Mouse (Mus musculus) intestine, embryonic 15.5 days (tissue): ENCODE measurements around the gene Dixdc1. TPM values are rescaled to one million over a fixed set of nuclear protein-coding genes. Genes with fewer than 3 reads are reported as not detected.

Experiments
- ATAC-seq: fragments of 200-750 bp; cut with Nextera tagmentation; 2 replicates; pipeline ENCODE4 v1.8.0; 2017; ENCODE audit warnings: moderate TSS enrichment, moderate library complexity
- H3K27ac ChIP-seq: fragments of 300-500 bp; sonication (generic); 2 replicates; pipeline ENCODE4 v1.5.1; 2015; ENCODE audit warnings: mild to moderate bottlenecking, inconsistent platforms
- H3K27me3 ChIP-seq: fragments of 300-500 bp; sonication (generic); replicated peaks from 2 replicates; pipeline ENCODE4 v1.6.1; 2015; ENCODE audit warnings: inconsistent platforms
- H3K36me3 ChIP-seq: fragments of 300-500 bp; sonication (generic); 2 replicates; pipeline ENCODE4 v1.6.1; 2015; ENCODE audit warnings: inconsistent platforms
- H3K4me1 ChIP-seq: fragments of 300-500 bp; sonication (generic); replicated peaks from 2 replicates; pipeline ENCODE4 v1.6.1; 2015; ENCODE audit warnings: inconsistent platforms
- H3K4me2 ChIP-seq: fragments of 300-500 bp; sonication (generic); replicated peaks from 2 replicates; pipeline ENCODE4 v1.6.1; 2015; ENCODE audit warnings: mild to moderate bottlenecking, inconsistent platforms
- H3K4me3 ChIP-seq: fragments of 300-500 bp; sonication (generic); replicated peaks from 2 replicates; pipeline ENCODE4 v1.5.1; 2015; ENCODE audit warnings: inconsistent platforms
- H3K9ac ChIP-seq: fragments of 300-500 bp; sonication (generic); 2 replicates; pipeline ENCODE4 v1.6.1; 2015; ENCODE audit warnings: inconsistent platforms
- H3K9me3 ChIP-seq: fragments of 300-500 bp; sonication (generic); 2 replicates; pipeline ENCODE4 v1.6.1; 2016; ENCODE audit warnings: inconsistent platforms
- WGBS: fragments of 180-500 bp; shearing (Covaris S2); methylation state at CpG from one replicate; pipeline ENCODE4 v1.1.7; 2015; 5-methylcytosine and 5-hydroxymethylcytosine counted together
- polyA plus RNA-seq: library from polyadenylated mRNA; unstranded; fragments of >200 nt; fragmentation: Nextera tagmentation; extraction: Ambion mirVana; gene quantifications from 2 replicates; pipeline ENCODE4 v1.2.1, GENCODE M21; 2015

Gene Dixdc1
- polyA plus RNA-seq, 1 experiment from 2014 or later, result 6.1 TPM

GRCm38 (mm10) chr9:50721061-50721460 is 18.3 kb downstream of the Dixdc1 start:
- no peak overlapping the region for H3K4me2 ChIP-seq
- WGBS, result 30% methylated on average over 12 of the region's 12 CpGs
- no peak for ATAC-seq

GRCm38 (mm10) chr9:50718878-50719277 is 20.4 kb downstream of the Dixdc1 start:
- Histone ChIP-seq H3K36me3 (no peaks in the 10 kb centered on the region), H3K4me2 (no peak overlapping the region), H3K9ac (no peak overlapping the region), H3K27ac (no peak overlapping the region), H3K4me1 (peaks cover 5% of the 10 kb centered on the region; the same call in 1 of the 2 replicates), H3K9me3 (no peaks in the 10 kb centered on the region), H3K4me3 (no peak overlapping the region), H3K27me3 (no peaks in the 10 kb centered on the region)
- 78% methylated on average over 4 of the region's 4 CpGs for WGBS
- ATAC-seq, result no peak

More at GRCm38 (mm10) chr9:50721061-50721460, 18.3 kb downstream of the Dixdc1 start:
- Histone ChIP-seq H3K9ac (no peak overlapping the region), H3K4me1 (peaks cover 8% of the 10 kb centered on the region; the same call in 1 of the 2 replicates), H3K4me3 (no peak overlapping the region), H3K27me3 (no peaks in the 10 kb centered on the region), H3K9me3 (no peaks in the 10 kb centered on the region), H3K36me3 (no peaks in the 10 kb centered on the region), H3K27ac (no peak overlapping the region)

DNA sequence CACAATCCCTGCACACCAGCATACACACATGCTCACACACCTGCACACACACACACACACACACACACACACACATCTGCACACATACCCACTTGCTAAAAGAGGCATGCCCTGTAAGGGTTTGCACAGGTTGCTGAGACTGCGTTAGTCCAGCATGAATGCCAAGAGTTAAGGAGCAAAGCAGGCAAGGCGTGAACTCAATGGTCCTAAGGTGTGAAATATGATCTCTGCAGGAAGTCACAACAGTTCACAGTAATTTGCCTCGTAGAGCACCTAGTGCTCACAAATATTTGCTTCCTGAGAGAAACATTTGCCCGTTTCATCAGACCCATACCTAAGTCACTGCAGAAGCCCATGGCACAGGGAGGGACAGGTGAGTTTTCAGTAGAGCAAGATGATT is 25.1 kb downstream of the Dixdc1 start:
- 46% methylated on average over 4 of the region's 4 CpGs for WGBS
- Histone ChIP-seq H3K27ac (no peak overlapping the region), H3K4me2 (no peak overlapping the region), H3K9ac (no peak overlapping the region), H3K4me1 (no peaks in the 10 kb centered on the region), H3K9me3 (no peaks in the 10 kb centered on the region), H3K27me3 (no peaks in the 10 kb centered on the region), H3K36me3 (no peaks in the 10 kb centered on the region), H3K4me3 (no peak overlapping the region)
- no peak for ATAC-seq

- no peak overlapping the region for H3K4me3 ChIP-seq
- H3K36me3 ChIP-seq, result no peaks in the 10 kb centered on the region
- no peak for ATAC-seq
- 82% methylated on average over 4 of the region's 4 CpGs for WGBS
- no peaks in the 10 kb centered on the region for H3K27me3 ChIP-seq
- no peak overlapping the region for H3K4me2 ChIP-seq
- no peaks in the 10 kb centered on the region for H3K9me3 ChIP-seq
- H3K27ac ChIP-seq, result no peak overlapping the region
- no peak overlapping the region for H3K9ac ChIP-seq
- H3K4me1 ChIP-seq, result no peaks in the 10 kb centered on the region
Observed at GRCm38 (mm10) chr9:50711337-50711736, 28.0 kb downstream of the Dixdc1 start.

DNA sequence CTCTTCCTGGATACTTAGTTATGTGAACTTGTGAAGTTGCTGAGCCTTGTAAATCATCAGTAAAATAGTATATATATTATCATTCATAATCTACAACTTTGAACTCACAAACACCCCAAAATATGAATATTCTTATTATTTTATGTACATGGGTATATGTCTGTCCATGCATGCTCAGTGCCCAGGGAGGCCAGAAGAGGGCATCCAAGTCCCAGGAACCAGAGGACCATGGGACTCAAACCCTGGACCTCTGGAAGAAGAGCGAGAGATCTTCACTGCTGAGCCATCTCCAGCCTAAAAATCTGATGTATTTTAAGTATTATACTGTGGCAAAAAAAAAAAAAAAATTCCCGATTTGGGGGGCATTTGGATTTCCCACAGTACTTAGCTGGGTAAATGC is 30.2 kb downstream of the Dixdc1 start:
- no peak for ATAC-seq
- no peak overlapping the region for H3K27ac ChIP-seq
- no peak overlapping the region for H3K9ac ChIP-seq
- H3K4me2 ChIP-seq, result no peak overlapping the region
- no peaks in the 10 kb centered on the region for H3K36me3 ChIP-seq
- 25% methylated on average over 2 of the region's 2 CpGs for WGBS
- H3K4me3 ChIP-seq, result no peak overlapping the region
- no peaks in the 10 kb centered on the region for H3K27me3 ChIP-seq
- H3K4me1 ChIP-seq, result no peaks in the 10 kb centered on the region
- no peaks in the 10 kb centered on the region for H3K9me3 ChIP-seq

DNA sequence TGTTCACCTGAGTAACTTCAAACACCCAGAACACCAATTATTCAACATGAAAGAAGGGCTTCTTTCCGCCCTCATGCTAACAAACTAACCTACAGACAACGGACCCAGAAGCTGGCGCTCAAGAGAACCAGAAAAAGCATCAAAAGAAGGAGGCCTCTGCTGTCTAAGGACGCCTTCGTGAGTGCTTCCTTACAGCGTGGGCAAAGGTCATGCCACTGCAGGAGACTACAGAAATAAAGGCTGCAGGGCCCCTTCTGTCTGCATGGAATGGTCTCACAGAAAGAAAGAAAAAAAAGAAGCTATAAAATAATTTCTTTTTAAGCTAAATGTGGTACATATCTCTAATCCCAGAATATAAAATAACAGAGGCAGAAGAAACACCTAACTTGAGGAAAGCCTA is 34.4 kb downstream of the Dixdc1 start:
- H3K9ac ChIP-seq, result no peak overlapping the region
- no peaks in the 10 kb centered on the region for H3K36me3 ChIP-seq
- no peak overlapping the region for H3K27ac ChIP-seq
- H3K9me3 ChIP-seq, result no peaks in the 10 kb centered on the region
- H3K27me3 ChIP-seq, result no peaks in the 10 kb centered on the region
- ATAC-seq, result peak; percentile 84
- no peaks in the 10 kb centered on the region for H3K4me1 ChIP-seq
- H3K4me2 ChIP-seq, result no peak overlapping the region
- H3K4me3 ChIP-seq, result no peak overlapping the region
- 52% methylated on average over 6 of the region's 6 CpGs for WGBS

GRCm38 (mm10) chr9:50700921-50701691 is 38.2 kb downstream of the Dixdc1 start:
- Histone ChIP-seq H3K4me2 (no peak overlapping the region), H3K4me3 (no peak overlapping the region), H3K27me3 (peaks cover 5% of the 10 kb centered on the region), H3K27ac (no peak overlapping the region), H3K36me3 (no peaks in the 10 kb centered on the region), H3K9ac (no peak overlapping the region), H3K9me3 (no peaks in the 10 kb centered on the region), H3K4me1 (peaks cover 6% of the 10 kb centered on the region)
- WGBS, result 53% methylated on average over 11 of the region's 11 CpGs
- ATAC-seq, result no peak

- Histone ChIP-seq H3K27me3 (peaks cover 5% of the 10 kb centered on the region), H3K4me3 (peak overlapping the region; percentile 59), H3K36me3 (no peaks in the 10 kb centered on the region), H3K9me3 (no peaks in the 10 kb centered on the region), H3K27ac (0 out of 2 replicates have a peak overlapping the region, but pooled peaks have one; percentile 22), H3K9ac (peak overlapping the region; percentile 50), H3K4me1 (peaks cover 6% of the 10 kb centered on the region), H3K4me2 (peak overlapping the region; percentile 99)
- 1% methylated on average over 70 of the region's 70 CpGs for WGBS
- peak; percentile 53 for ATAC-seq
Observed at GRCm38 (mm10) chr9:50698418-50699409, 40.6 kb downstream of the Dixdc1 start.

DNA sequence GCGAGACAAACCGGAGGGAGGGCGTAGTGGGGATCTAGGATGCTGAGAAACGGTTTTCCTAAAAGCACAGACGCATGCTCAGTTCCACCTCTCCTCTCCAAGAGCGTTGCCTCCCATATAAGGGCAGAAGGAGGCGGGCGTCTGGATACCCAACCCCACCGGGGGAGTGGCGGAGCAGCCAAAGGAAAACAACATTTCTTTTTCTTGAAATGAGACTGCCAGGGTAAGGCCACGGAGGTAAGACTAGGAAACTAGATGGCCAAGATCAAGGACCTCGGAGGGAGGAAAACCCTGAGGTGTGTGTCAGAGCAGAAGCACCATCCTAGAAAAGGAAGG is 41.6 kb downstream of the Dixdc1 start:
- Histone ChIP-seq H3K4me2 (peak overlapping the region; percentile 59), H3K4me1 (peaks cover 6% of the 10 kb centered on the region), H3K9ac (peak overlapping the region; percentile 28; the same call in 1 of the 2 replicates), H3K27ac (no peak overlapping the region), H3K27me3 (peaks cover 5% of the 10 kb centered on the region), H3K4me3 (peak overlapping the region; percentile 21), H3K36me3 (no peaks in the 10 kb centered on the region), H3K9me3 (no peaks in the 10 kb centered on the region)
- ATAC-seq, result peak; percentile 31; the same call in 1 of the 2 replicates
- 2% methylated on average over 12 of the region's 12 CpGs for WGBS

GRCm38 (mm10) chr9:50696851-50697705 is 42.2 kb downstream of the Dixdc1 start:
- no peak overlapping the region for H3K27ac ChIP-seq
- no peaks in the 10 kb centered on the region for H3K9me3 ChIP-seq
- H3K4me3 ChIP-seq, result peak overlapping the region; percentile 21
- no peak for ATAC-seq
- H3K4me1 ChIP-seq, result peaks cover 6% of the 10 kb centered on the region
- peak overlapping the region; percentile 28; the same call in 1 of the 2 replicates for H3K9ac ChIP-seq
- H3K4me2 ChIP-seq, result peak overlapping the region; percentile 59
- peaks cover 5% of the 10 kb centered on the region for H3K27me3 ChIP-seq
- WGBS, result 57% methylated on average over 12 of the region's 12 CpGs
- no peaks in the 10 kb centered on the region for H3K36me3 ChIP-seq

- WGBS, result 82% methylated on average over 6 of the region's 6 CpGs
- H3K27me3 ChIP-seq, result peaks cover 5% of the 10 kb centered on the region
- H3K4me2 ChIP-seq, result no peak overlapping the region
- H3K36me3 ChIP-seq, result no peaks in the 10 kb centered on the region
- no peak overlapping the region for H3K9ac ChIP-seq
- H3K4me1 ChIP-seq, result peaks cover 6% of the 10 kb centered on the region
- ATAC-seq, result no peak
- no peak overlapping the region for H3K27ac ChIP-seq
- no peak overlapping the region for H3K4me3 ChIP-seq
- H3K9me3 ChIP-seq, result no peaks in the 10 kb centered on the region
Observed at GRCm38 (mm10) chr9:50695153-50695552, 44.2 kb downstream of the Dixdc1 start.
